ENCODE assay signal across 9 mouse cellular contexts in genomic region chr17:57214676-57215387, GRCm38 (mm10). TPM values are rescaled to one million over a fixed set of nuclear protein-coding genes. Genes with fewer than 3 reads are reported as not detected.
DNase-seq lines count a peak whose midpoint lies in the region; ATAC-seq and TF ChIP-seq lines count a peak whose summit lies in the region.
"Had no signal": no experiment of that assay in that cellular context is flagged by ENCODE, and none has a peak within 500 bp of the region (broad histone marks: within the 10 kb centered on the region; RNA-seq: fewer than 3 reads in every experiment).

No protein-coding gene starts in this region.

- H3K9ac ChIP-seq in liver, postnatal 0 days (replicated peaks) = no peak overlapping the region
- H3K9ac ChIP-seq in liver, embryonic 11.5 days (ENCODE audit: low read depth, low read length) = no peak overlapping the region
- H3K9ac ChIP-seq in intestine, embryonic 15.5 days = no peak overlapping the region
- H3K9ac ChIP-seq: liver, embryonic 14.5 days had no signal

- ATAC-seq in liver, postnatal 0 days = peak; percentile 30; the same call in 1 of the 2 replicates
- ATAC-seq in liver, embryonic 11.5 days (replicated peaks; ENCODE audit: low FRiP score) = no peak
- ATAC-seq in intestine, embryonic 15.5 days = peak; percentile 74

- H3K4me2 ChIP-seq in liver, postnatal 0 days (ENCODE audit: low read depth, low read length) = no peak overlapping the region
- H3K4me2 ChIP-seq in liver, embryonic 11.5 days = no peak overlapping the region
- H3K4me2 ChIP-seq in intestine, embryonic 15.5 days (replicated peaks) = no peak overlapping the region; the same call in 1 of the 2 replicates

- H3K4me1 ChIP-seq in liver, postnatal 0 days (ENCODE audit: insufficient read depth) = peaks cover 5% of the 10 kb centered on the region; the same call in 1 of the 2 replicates
- H3K4me1 ChIP-seq in liver, embryonic 11.5 days (replicated peaks; ENCODE audit: control insufficient read depth, insufficient read depth, low read length) = no peaks in the 10 kb centered on the region
- no peaks in the 10 kb centered on the region for H3K4me1 ChIP-seq in intestine, embryonic 15.5 days (replicated peaks)

- 39% methylated on average over 13 of the region's 13 CpGs for WGBS in liver, postnatal 0 days (ENCODE audit: insufficient replicate concordance)
- 38% methylated on average over 13 of the region's 13 CpGs for WGBS in liver, embryonic 11.5 days
- 37% methylated on average over 13 of the region's 13 CpGs for WGBS in intestine, embryonic 15.5 days

- no peak for TF ChIP-seq CTCF in liver, postnatal 0 days (IDR thresholded peaks at IDR 0.05; ENCODE audit: low read depth)

- H3K9me3 ChIP-seq in liver, postnatal 0 days (ENCODE audit: low read length) = no peaks in the 10 kb centered on the region
- no peaks in the 10 kb centered on the region for H3K9me3 ChIP-seq in liver, embryonic 11.5 days (ENCODE audit: control insufficient read depth, low read length)
- H3K9me3 ChIP-seq in intestine, embryonic 15.5 days = no peaks in the 10 kb centered on the region

- H3K4me3 ChIP-seq in liver, postnatal 0 days (ENCODE audit: low read depth, low read length) = no peak overlapping the region
- H3K4me3 ChIP-seq in liver, embryonic 11.5 days (ENCODE audit: low read depth, low read length) = no peak overlapping the region
- H3K4me3 ChIP-seq in intestine, embryonic 15.5 days (replicated peaks) = no peak overlapping the region

- no peak for DNase-seq in liver, postnatal 0 days
- DNase-seq in liver, embryonic 11.5 days (ENCODE audit: low spot score) = no peak
- peak; percentile 29 for DNase-seq in c-Kit-positive CD71-positive TER-119-positive erythroid progenitor cells, embryonic 14.5 days (ENCODE audit: low spot score)
- DNase-seq in splenic B cell, adult 2 months (ENCODE audit: low read depth, low spot score) = peak; percentile 22
- DNase-seq in spleen, postnatal 10 days (ENCODE audit: low spot score in 2 of 2) = no peak
- DNase-seq in thymus, postnatal 4 days = no peak
- DNase-seq in layer of hippocampus, adult 11-12 months (ENCODE audit: low spot score) = no peak

- no peaks in the 10 kb centered on the region for H3K27me3 ChIP-seq in liver, postnatal 0 days (ENCODE audit: insufficient read depth, low read length)
- H3K27me3 ChIP-seq in liver, embryonic 11.5 days (replicated peaks; ENCODE audit: control insufficient read depth, insufficient read depth, low read length) = no peaks in the 10 kb centered on the region
- no peaks in the 10 kb centered on the region for H3K27me3 ChIP-seq in intestine, embryonic 15.5 days (replicated peaks)
- H3K27me3 ChIP-seq in splenic B cell, adult 2 months (ENCODE audit: control insufficient read depth, insufficient read depth, low read length, poor library complexity, severe bottlenecking) = no peaks in the 10 kb centered on the region

- peaks cover 78% of the 10 kb centered on the region for H3K36me3 ChIP-seq in liver, postnatal 0 days (replicated peaks; ENCODE audit: insufficient read depth, low read length)
- no peaks in the 10 kb centered on the region for H3K36me3 ChIP-seq in liver, embryonic 11.5 days (ENCODE audit: control insufficient read depth, insufficient read depth, low read length)
- H3K36me3 ChIP-seq in intestine, embryonic 15.5 days = no peaks in the 10 kb centered on the region
- no peaks in the 10 kb centered on the region for H3K36me3 ChIP-seq in splenic B cell, adult 2 months (ENCODE audit: control insufficient read depth, insufficient read depth, low read length, poor library complexity, severe bottlenecking)

- H3K27ac ChIP-seq in liver, postnatal 0 days (ENCODE audit: low read depth) = peak overlapping the region; percentile 11; the same call in 1 of the 2 replicates
- H3K27ac ChIP-seq in liver, embryonic 11.5 days (ENCODE audit: low read depth, low read length) = no peak overlapping the region
- H3K27ac ChIP-seq in intestine, embryonic 15.5 days = no peak overlapping the region
- H3K27ac ChIP-seq: liver, embryonic 14.5 days had no signal

- TF ChIP-seq EP300 in liver, postnatal 0 days (IDR thresholded peaks at IDR 0.05; ENCODE audit: low read depth) = no peak

RNA-seq across cellular contexts. Expression of gene C3, which starts 13.1 kb away (rescaled TPM):
- 1,136 and 1,364 TPM in 2 replicates for polyA plus RNA-seq in liver, postnatal 0 days (2015; fragmentation: Nextera tagmentation; extraction: Ambion mirVana)
- 71.7 and 82.8 TPM in 2 replicates for polyA plus RNA-seq in liver, embryonic 11.5 days (2014; fragmentation: Nextera tagmentation; extraction: Ambion mirVana)
- 4.3 and 7.7 TPM in 2 replicates for polyA plus RNA-seq in intestine, embryonic 15.5 days (2015; fragmentation: Nextera tagmentation; extraction: Ambion mirVana)

RNA-seq across cellular contexts. Expression of gene Tnfsf14, which starts 20.9 kb away (rescaled TPM):
- polyA plus RNA-seq in liver, postnatal 0 days (2015; fragmentation: Nextera tagmentation; extraction: Ambion mirVana) = 1.7 and 1.9 TPM in 2 replicates
- polyA plus RNA-seq in liver, embryonic 11.5 days (2014; fragmentation: Nextera tagmentation; extraction: Ambion mirVana) = 0.73 and 1.2 TPM in 2 replicates
- 0.23 and 0.29 TPM in 2 replicates for polyA plus RNA-seq in intestine, embryonic 15.5 days (2015; fragmentation: Nextera tagmentation; extraction: Ambion mirVana)

RNA-seq across cellular contexts. Expression of gene Gpr108, which starts 33.4 kb away (rescaled TPM):
- 9.0 and 9.2 TPM in 2 replicates for polyA plus RNA-seq in liver, postnatal 0 days (2015; fragmentation: Nextera tagmentation; extraction: Ambion mirVana)
- 26.5 and 30.7 TPM in 2 replicates for polyA plus RNA-seq in liver, embryonic 11.5 days (2014; fragmentation: Nextera tagmentation; extraction: Ambion mirVana)
- polyA plus RNA-seq in intestine, embryonic 15.5 days (2015; fragmentation: Nextera tagmentation; extraction: Ambion mirVana) = 32.6 and 34.7 TPM in 2 replicates

RNA-seq across cellular contexts. Expression of gene Trip10, which starts 34.4 kb away (rescaled TPM):
- polyA plus RNA-seq in liver, postnatal 0 days (2015; fragmentation: Nextera tagmentation; extraction: Ambion mirVana) = 9.3 TPM in 2 replicates
- 25.5 and 25.9 TPM in 2 replicates for polyA plus RNA-seq in liver, embryonic 11.5 days (2014; fragmentation: Nextera tagmentation; extraction: Ambion mirVana)
- 45.2 and 46.1 TPM in 2 replicates for polyA plus RNA-seq in intestine, embryonic 15.5 days (2015; fragmentation: Nextera tagmentation; extraction: Ambion mirVana)

Comparison
In these comparisons a context has a peak if more than half of its experiments do, and no peak if none do; other contexts are left out.
1. RNA of gene C3, which starts 13.1 kb away (polyA plus RNA-seq): 1,136 to 1,364 TPM in liver, postnatal 0 days; 71.7 to 82.8 TPM in liver, embryonic 11.5 days and 4.3 to 7.7 TPM in intestine, embryonic 15.5 days; every median in the first group is over 10 times any median in the second.
2. DNase-seq: peak in c-Kit-positive CD71-positive TER-119-positive erythroid progenitor cells, embryonic 14.5 days (single experiment) and splenic B cell, adult 2 months (single experiment); none in liver, postnatal 0 days (single experiment), liver, embryonic 11.5 days (single experiment), spleen, postnatal 10 days (0 of 2), thymus, postnatal 4 days (single experiment) and layer of hippocampus, adult 11-12 months (single experiment).